Mouse (Mus musculus): ENCODE results near the gene Supv3l1. TPM values are rescaled to one million over a fixed set of nuclear protein-coding genes. Genes with fewer than 3 reads are reported as not detected.
A peak's percentile ranks its signal among the peaks of the same experiment; 100 is the strongest.

Gene Supv3l1
- polyA plus RNA-seq, 1 experiment from 2014 or later = 32.5 TPM

DNA sequence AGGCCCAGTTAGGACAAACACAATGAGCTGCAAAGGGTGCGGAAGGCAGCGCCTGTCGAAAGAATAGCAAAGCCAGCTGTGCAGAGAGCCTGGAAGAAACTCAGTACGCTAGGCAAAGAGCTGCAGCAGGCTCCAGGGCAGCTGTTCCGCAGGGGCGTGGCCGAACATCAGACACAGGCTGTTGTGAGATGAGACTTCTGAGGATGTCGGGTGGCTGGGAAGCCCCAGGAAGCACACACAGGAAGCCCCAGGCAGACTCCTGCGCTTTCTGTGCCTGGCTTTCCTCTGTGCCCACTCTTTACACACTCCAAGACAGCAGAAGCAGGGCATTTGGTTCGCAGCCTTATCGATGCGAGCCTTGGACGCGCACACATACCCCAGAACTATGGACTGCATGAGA, 44.6 kb downstream of the Supv3l1 start:
- Histone ChIP-seq H3K4me1 (ENCODE audit: control insufficient read depth, insufficient read depth, low read length) (no peaks in the 10 kb centered on the region), H3K27me3 (ENCODE audit: control insufficient read depth, insufficient read depth, low read length) (0 out of 2 replicates have a peak, but pooled peaks cover 8% of the 10 kb centered on the region), H3K27ac (ENCODE audit: low read depth, low read length) (no peak overlapping the region), H3K4me3 (ENCODE audit: low read depth, low read length) (no peak overlapping the region), H3K9me3 (replicated peaks; ENCODE audit: control insufficient read depth, low read length) (no peaks in the 10 kb centered on the region), H3K36me3 (ENCODE audit: control insufficient read depth, insufficient read depth, low read length) (no peaks in the 10 kb centered on the region), H3K9ac (ENCODE audit: low read depth, low read length) (peak overlapping the region; percentile 6; the same call in 1 of the 2 replicates), H3K4me2 (peak overlapping the region; percentile 43)
- ATAC-seq (replicated peaks; ENCODE audit: insufficient number of reproducible peaks, low FRiP score, low TSS enrichment) = no peak
- WGBS (ENCODE audit: insufficient replicate concordance) = 48% methylated on average over 14 of the region's 14 CpGs

DNA sequence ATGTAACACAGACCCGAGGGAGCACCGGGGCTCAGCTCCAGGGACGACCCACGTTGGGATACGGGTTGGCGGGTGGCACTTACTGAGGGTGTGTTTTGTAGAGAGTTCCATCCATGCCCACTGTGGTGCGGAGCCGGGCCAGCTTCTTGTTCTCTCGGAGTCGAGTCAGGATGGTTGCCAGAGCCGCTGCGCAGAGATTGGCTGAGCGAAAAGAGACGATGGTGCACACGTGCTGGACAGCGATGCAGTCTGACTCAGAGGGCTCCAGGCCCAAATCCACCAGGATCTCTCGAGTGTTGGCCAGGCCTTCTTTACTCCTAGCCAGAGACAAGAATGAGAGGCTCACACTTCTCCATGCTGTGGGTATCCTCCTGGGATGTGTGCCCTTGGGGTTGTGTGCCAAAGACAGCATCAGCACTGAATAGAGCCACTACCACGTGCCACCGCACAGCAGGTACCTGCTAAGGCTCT, 47.9 kb downstream of the Supv3l1 start:
- no peak overlapping the region for H3K4me3 ChIP-seq (ENCODE audit: low read depth, low read length)
- no peak overlapping the region for H3K27ac ChIP-seq (ENCODE audit: low read depth, low read length)
- H3K9ac ChIP-seq (ENCODE audit: low read depth, low read length) = no peak overlapping the region
- no peaks in the 10 kb centered on the region for H3K36me3 ChIP-seq (ENCODE audit: control insufficient read depth, insufficient read depth, low read length)
- H3K4me1 ChIP-seq (ENCODE audit: control insufficient read depth, insufficient read depth, low read length) = no peaks in the 10 kb centered on the region
- H3K27me3 ChIP-seq (ENCODE audit: control insufficient read depth, insufficient read depth, low read length) = 0 out of 2 replicates have a peak, but pooled peaks cover 6% of the 10 kb centered on the region
- no peak overlapping the region for H3K4me2 ChIP-seq
- 77% methylated on average over 19 of the region's 19 CpGs for WGBS (ENCODE audit: insufficient replicate concordance)
- no peaks in the 10 kb centered on the region for H3K9me3 ChIP-seq (replicated peaks; ENCODE audit: control insufficient read depth, low read length)
- ATAC-seq (replicated peaks; ENCODE audit: insufficient number of reproducible peaks, low FRiP score, low TSS enrichment) = no peak

DNA sequence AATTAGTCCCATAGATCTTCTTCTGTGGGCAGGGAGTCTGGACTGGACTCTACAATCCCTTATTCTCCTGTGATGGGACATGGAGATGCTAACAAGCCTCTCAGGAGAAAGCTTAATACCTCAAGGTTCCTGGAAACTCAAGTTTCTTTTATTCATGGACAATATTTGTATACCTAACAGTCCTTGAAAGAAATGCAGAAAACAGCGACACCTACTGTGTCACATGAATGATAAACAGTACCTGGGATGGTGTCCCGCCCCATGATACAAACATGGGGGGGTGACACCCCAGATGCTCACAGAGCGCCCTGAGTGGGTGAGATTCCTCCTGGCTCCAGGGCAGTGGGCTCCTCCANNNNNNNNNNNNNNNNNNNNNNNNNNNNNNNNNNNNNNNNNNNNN, 66.5 kb downstream of the Supv3l1 start:
- H3K9ac ChIP-seq (ENCODE audit: low read depth, low read length) = no peak overlapping the region
- no peak overlapping the region for H3K27ac ChIP-seq (ENCODE audit: low read depth, low read length)
- no peak overlapping the region for H3K4me2 ChIP-seq
- no peak overlapping the region for H3K4me3 ChIP-seq (ENCODE audit: low read depth, low read length)
- no peaks in the 10 kb centered on the region for H3K36me3 ChIP-seq (ENCODE audit: control insufficient read depth, insufficient read depth, low read length)
- H3K27me3 ChIP-seq (ENCODE audit: control insufficient read depth, insufficient read depth, low read length) = no peaks in the 10 kb centered on the region
- no peaks in the 10 kb centered on the region for H3K9me3 ChIP-seq (replicated peaks; ENCODE audit: control insufficient read depth, low read length)
- 71% methylated on average over 3 of the region's 3 CpGs for WGBS (ENCODE audit: insufficient replicate concordance)
- H3K4me1 ChIP-seq (ENCODE audit: control insufficient read depth, insufficient read depth, low read length) = no peaks in the 10 kb centered on the region
- no peak for ATAC-seq (replicated peaks; ENCODE audit: insufficient number of reproducible peaks, low FRiP score, low TSS enrichment)

DNA sequence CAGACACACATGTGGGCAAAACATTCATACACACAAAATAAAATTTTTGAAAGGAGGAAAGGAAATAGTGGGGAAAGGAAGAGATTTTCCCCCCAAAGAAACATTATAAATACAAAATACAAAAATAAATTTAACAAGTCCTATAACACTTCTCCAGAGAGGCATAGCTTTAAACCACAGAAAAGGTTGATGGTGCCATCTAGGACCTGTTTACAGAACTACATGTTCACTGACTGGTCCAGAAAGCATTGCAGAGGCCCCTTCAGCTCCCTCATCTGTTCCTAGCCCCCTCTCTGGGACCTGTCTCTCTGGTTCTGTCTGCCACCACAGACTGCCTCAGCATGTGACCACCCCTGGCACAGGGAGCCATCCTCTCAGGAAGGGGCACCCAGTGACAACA, 68.6 kb downstream of the Supv3l1 start:
- no peak overlapping the region for H3K4me2 ChIP-seq
- no peaks in the 10 kb centered on the region for H3K9me3 ChIP-seq (replicated peaks; ENCODE audit: control insufficient read depth, low read length)
- ATAC-seq (replicated peaks; ENCODE audit: insufficient number of reproducible peaks, low FRiP score, low TSS enrichment) = no peak
- H3K27me3 ChIP-seq (ENCODE audit: control insufficient read depth, insufficient read depth, low read length) = no peaks in the 10 kb centered on the region
- no peak overlapping the region for H3K4me3 ChIP-seq (ENCODE audit: low read depth, low read length)
- H3K36me3 ChIP-seq (ENCODE audit: control insufficient read depth, insufficient read depth, low read length) = no peaks in the 10 kb centered on the region
- no peak overlapping the region for H3K27ac ChIP-seq (ENCODE audit: low read depth, low read length)
- no peak overlapping the region for H3K9ac ChIP-seq (ENCODE audit: low read depth, low read length)
- no peaks in the 10 kb centered on the region for H3K4me1 ChIP-seq (ENCODE audit: control insufficient read depth, insufficient read depth, low read length)

DNA sequence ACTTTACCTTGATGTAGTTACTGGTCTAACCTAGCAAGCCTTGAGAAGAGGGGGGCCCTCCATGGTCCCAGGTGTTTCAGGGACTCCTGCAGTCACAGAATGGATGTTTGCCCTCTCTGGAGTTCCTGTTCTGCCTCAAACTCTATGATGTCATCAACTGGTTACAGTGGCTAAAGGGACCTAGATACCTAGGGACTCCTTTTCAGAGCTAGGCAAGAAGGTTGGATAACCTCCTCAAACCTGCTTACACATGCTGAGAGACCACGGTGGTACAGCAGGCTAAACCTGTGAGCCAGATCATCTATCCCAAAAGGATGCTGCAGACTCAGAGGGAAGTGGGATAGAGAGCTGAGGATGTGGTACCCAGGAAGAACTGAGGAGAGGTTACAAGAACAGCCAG, 69.7 kb downstream of the Supv3l1 start, which contains the start of gene Hk1:
TSS of gene Hk1 (minus strand) at position 101 of the 400 bp plus-strand sequence.
- Histone ChIP-seq H3K4me3 (ENCODE audit: low read depth, low read length) (no peak within 1 kb of the TSS), H3K36me3 (ENCODE audit: control insufficient read depth, insufficient read depth, low read length) (no peaks in the 10 kb centered on the region), H3K4me2 (no peak within 1 kb of the TSS), H3K9me3 (replicated peaks; ENCODE audit: control insufficient read depth, low read length) (no peaks in the 10 kb centered on the region), H3K4me1 (ENCODE audit: control insufficient read depth, insufficient read depth, low read length) (no peaks in the 10 kb centered on the region), H3K27ac (ENCODE audit: low read depth, low read length) (no peak within 1 kb of the TSS), H3K27me3 (ENCODE audit: control insufficient read depth, insufficient read depth, low read length) (no peaks in the 10 kb centered on the region), H3K9ac (ENCODE audit: low read depth, low read length) (no peak within 1 kb of the TSS)
- 77% methylated on average over 1 of the region's 1 CpGs for WGBS (ENCODE audit: insufficient replicate concordance)
- no peak for ATAC-seq (replicated peaks; ENCODE audit: insufficient number of reproducible peaks, low FRiP score, low TSS enrichment)

Other genes starting within 250 kb of the Supv3l1 start
- 2.8 and 5.0 TPM in 2 replicates for gene Tspan15, start 218.5 kb downstream of the Supv3l1 start, polyA plus RNA-seq (2014; fragmentation: Nextera tagmentation; extraction: Ambion mirVana)
- gene Tacr2, start 197.3 kb downstream of the Supv3l1 start, polyA plus RNA-seq (2014; fragmentation: Nextera tagmentation; extraction: Ambion mirVana) = not detected in 2 replicates
- gene Hk1, start 69.8 kb downstream of the Supv3l1 start, polyA plus RNA-seq (2014; fragmentation: Nextera tagmentation; extraction: Ambion mirVana) = 97.0 and 157 TPM in 2 replicates
- 0.49 and 0.57 TPM in 2 replicates for gene Hkdc1, start 27.2 kb downstream of the Supv3l1 start, polyA plus RNA-seq (2014; fragmentation: Nextera tagmentation; extraction: Ambion mirVana)
- gene 4930507D05Rik, start 249 bp downstream of the Supv3l1 start, polyA plus RNA-seq (2014; fragmentation: Nextera tagmentation; extraction: Ambion mirVana) = 0.54 and 1.0 TPM in 2 replicates
- 72.8 and 84.5 TPM in 2 replicates for gene Vps26a, start 37.1 kb upstream of the Supv3l1 start, polyA plus RNA-seq (2014; fragmentation: Nextera tagmentation; extraction: Ambion mirVana)
- gene Srgn, start 77.7 kb upstream of the Supv3l1 start, polyA plus RNA-seq (2014; fragmentation: Nextera tagmentation; extraction: Ambion mirVana) = 6.7 and 9.1 TPM in 2 replicates
- 31.1 and 34.0 TPM in 2 replicates for gene Kif1bp, start 128.7 kb upstream of the Supv3l1 start, polyA plus RNA-seq (2014; fragmentation: Nextera tagmentation; extraction: Ambion mirVana)
- gene Ddx21, start 152.5 kb upstream of the Supv3l1 start, polyA plus RNA-seq (2014; fragmentation: Nextera tagmentation; extraction: Ambion mirVana) = 20.8 and 21.4 TPM in 2 replicates
- 107 and 125 TPM in 2 replicates for gene Ddx50, start 201.5 kb upstream of the Supv3l1 start, polyA plus RNA-seq (2014; fragmentation: Nextera tagmentation; extraction: Ambion mirVana)